Mouse (Mus musculus): ENCODE results near the gene Insig1. TPM values are rescaled to one million over a fixed set of nuclear protein-coding genes. Genes with fewer than 3 reads are reported as not detected.
A peak's percentile ranks its signal among the peaks of the same experiment; 100 is the strongest.

The Insig1 gene
- polyA plus RNA-seq, 1 experiment: 13.8 TPM

- no peaks in the 10 kb centered on the region for H3K4me1 ChIP-seq (ENCODE audit: control insufficient read depth, insufficient read depth, low read length)
- WGBS: 11% methylated on average over 13 of the region's 13 CpGs
- no peak overlapping the region for H3K27ac ChIP-seq (ENCODE audit: control insufficient read depth, insufficient read depth, low read depth, low read length, poor library complexity)
- TF ChIP-seq CTCF (IDR thresholded peaks at IDR 0.05; ENCODE audit: control insufficient read depth, insufficient read depth, low read length) (no peak), POLR2A (IDR thresholded peaks at IDR 0.05; ENCODE audit: borderline replicate concordance, control insufficient read depth, low read depth, low read length) (no peak)
- H3K4me3 ChIP-seq (replicated peaks; ENCODE audit: control insufficient read depth, low read depth, low read length): no peak overlapping the region
Observed at GRCm38 (mm10) chr5:28117251-28117880, 46.2 kb downstream of the Insig1 start.

- WGBS: 3% methylated on average over 30 of the region's 30 CpGs
- H3K4me3 ChIP-seq (replicated peaks; ENCODE audit: control insufficient read depth, low read depth, low read length): no peak overlapping the region
Observed at GRCm38 (mm10) chr5:28117882-28118530, 46.8 kb downstream of the Insig1 start.

GRCm38 (mm10) chr5:28118531-28118925 lies 47.4 kb downstream of the Insig1 start:
- no peak overlapping the region for H3K27ac ChIP-seq (ENCODE audit: control insufficient read depth, insufficient read depth, low read depth, low read length, poor library complexity)
- no peak overlapping the region for H3K4me3 ChIP-seq (replicated peaks; ENCODE audit: control insufficient read depth, low read depth, low read length)
- TF ChIP-seq POLR2A (IDR thresholded peaks at IDR 0.05; ENCODE audit: borderline replicate concordance, control insufficient read depth, low read depth, low read length) (no peak), CTCF (IDR thresholded peaks at IDR 0.05; ENCODE audit: control insufficient read depth, insufficient read depth, low read length) (no peak)
- 3% methylated on average over 19 of the region's 19 CpGs for WGBS
- no peaks in the 10 kb centered on the region for H3K4me1 ChIP-seq (ENCODE audit: control insufficient read depth, insufficient read depth, low read length)

More at GRCm38 (mm10) chr5:28117882-28118530, 46.8 kb downstream of the Insig1 start:
- Histone ChIP-seq H3K27ac (ENCODE audit: control insufficient read depth, insufficient read depth, low read depth, low read length, poor library complexity) (no peak overlapping the region; the same call in 1 of the 2 replicates), H3K4me1 (ENCODE audit: control insufficient read depth, insufficient read depth, low read length) (no peaks in the 10 kb centered on the region)
- TF ChIP-seq POLR2A (IDR thresholded peaks at IDR 0.05; ENCODE audit: borderline replicate concordance, control insufficient read depth, low read depth, low read length) (no peak), CTCF (IDR thresholded peaks at IDR 0.05; ENCODE audit: control insufficient read depth, insufficient read depth, low read length) (no peak)

GRCm38 (mm10) chr5:28119576-28119975 lies 48.4 kb downstream of the Insig1 start:
- H3K4me3 ChIP-seq (replicated peaks; ENCODE audit: control insufficient read depth, low read depth, low read length): no peak overlapping the region
- H3K27ac ChIP-seq (ENCODE audit: control insufficient read depth, insufficient read depth, low read depth, low read length, poor library complexity): no peak overlapping the region
- TF ChIP-seq CTCF (IDR thresholded peaks at IDR 0.05; ENCODE audit: control insufficient read depth, insufficient read depth, low read length): no peak
- TF ChIP-seq POLR2A (IDR thresholded peaks at IDR 0.05; ENCODE audit: borderline replicate concordance, control insufficient read depth, low read depth, low read length): no peak
- 45% methylated on average over 3 of the region's 3 CpGs for WGBS
- H3K4me1 ChIP-seq (ENCODE audit: control insufficient read depth, insufficient read depth, low read length): no peaks in the 10 kb centered on the region

GRCm38 (mm10) chr5:28122491-28123454 lies 51.6 kb downstream of the Insig1 start:
- Histone ChIP-seq H3K4me3 (replicated peaks; ENCODE audit: control insufficient read depth, low read depth, low read length) (no peak overlapping the region), H3K4me1 (ENCODE audit: control insufficient read depth, insufficient read depth, low read length) (no peaks in the 10 kb centered on the region), H3K27ac (ENCODE audit: control insufficient read depth, insufficient read depth, low read depth, low read length, poor library complexity) (no peak overlapping the region)
- TF ChIP-seq CTCF (IDR thresholded peaks at IDR 0.05; ENCODE audit: control insufficient read depth, insufficient read depth, low read length): peak; percentile 61
- no peak for TF ChIP-seq POLR2A (IDR thresholded peaks at IDR 0.05; ENCODE audit: borderline replicate concordance, control insufficient read depth, low read depth, low read length)
- WGBS: 3% methylated on average over 27 of the region's 27 CpGs

- 8% methylated on average over 11 of the region's 11 CpGs for WGBS
Observed at GRCm38 (mm10) chr5:28123455-28123825, 52.3 kb downstream of the Insig1 start.

GRCm38 (mm10) chr5:28124321-28125230 lies 53.4 kb downstream of the Insig1 start:
- H3K4me1 ChIP-seq (ENCODE audit: control insufficient read depth, insufficient read depth, low read length): no peaks in the 10 kb centered on the region; the same call in 1 of the 2 replicates
- TF ChIP-seq POLR2A (IDR thresholded peaks at IDR 0.05; ENCODE audit: borderline replicate concordance, control insufficient read depth, low read depth, low read length) (no peak), CTCF (IDR thresholded peaks at IDR 0.05; ENCODE audit: control insufficient read depth, insufficient read depth, low read length) (no peak)
- WGBS: 11% methylated on average over 28 of the region's 28 CpGs
- no peak overlapping the region for H3K4me3 ChIP-seq (replicated peaks; ENCODE audit: control insufficient read depth, low read depth, low read length)
- no peak overlapping the region for H3K27ac ChIP-seq (ENCODE audit: control insufficient read depth, insufficient read depth, low read depth, low read length, poor library complexity)

More at GRCm38 (mm10) chr5:28123455-28123825, 52.3 kb downstream of the Insig1 start:
- no peak overlapping the region for H3K27ac ChIP-seq (ENCODE audit: control insufficient read depth, insufficient read depth, low read depth, low read length, poor library complexity)
- no peak for TF ChIP-seq CTCF (IDR thresholded peaks at IDR 0.05; ENCODE audit: control insufficient read depth, insufficient read depth, low read length)
- no peak overlapping the region for H3K4me3 ChIP-seq (replicated peaks; ENCODE audit: control insufficient read depth, low read depth, low read length)
- H3K4me1 ChIP-seq (ENCODE audit: control insufficient read depth, insufficient read depth, low read length): no peaks in the 10 kb centered on the region; the same call in 1 of the 2 replicates

Other genes with a start within 250 kb of the Insig1 start
- not detected in 2 replicates for gene Htr5a, start 229.2 kb upstream of the Insig1 start, polyA plus RNA-seq (2011; ENCODE audit: insufficient read depth, insufficient read length, low replicate concordance, missing spikeins)
- gene En2, start 94.3 kb downstream of the Insig1 start, polyA plus RNA-seq (2011; ENCODE audit: insufficient read depth, insufficient read length, low replicate concordance, missing spikeins): not detected in 2 replicates
- gene Cnpy1, start 174.4 kb downstream of the Insig1 start, polyA plus RNA-seq (2011; ENCODE audit: insufficient read depth, insufficient read length, low replicate concordance, missing spikeins): not detected in 2 replicates
- 27.9 and 36.3 TPM in 2 replicates for gene Rbm33, start 245.8 kb downstream of the Insig1 start, polyA plus RNA-seq (2011; ENCODE audit: insufficient read depth, insufficient read length, low replicate concordance, missing spikeins)

Data from bone marrow, adult 2 months (tissue).